Mouse (Mus musculus): ENCODE results near the gene Muc5b.

- TF ChIP-seq RCOR1 (conservative IDR thresholded peaks at IDR 0.05; ENCODE audit: low read depth, low read length): no peak
- no peak for TF ChIP-seq MAZ (IDR thresholded peaks at IDR 0.05; ENCODE audit: low read depth, low read length)
- no peak for TF ChIP-seq MAFK (IDR thresholded peaks at IDR 0.05; ENCODE audit: insufficient replicate concordance, low read length)
- no peak for TF ChIP-seq POLR2A (IDR thresholded peaks at IDR 0.05; ENCODE audit: low read depth, low read length)
- no peak for TF ChIP-seq GABPA (IDR thresholded peaks at IDR 0.05; ENCODE audit: insufficient replicate concordance, low read depth, low read length)
- no peak for TF ChIP-seq SIN3A (IDR thresholded peaks at IDR 0.05; ENCODE audit: low read length)
- TF ChIP-seq CTCF (conservative IDR thresholded peaks at IDR 0.05 in 1 of 2, IDR thresholded peaks at IDR 0.05 in 1 of 2; ENCODE audit: low read depth in 2 of 2, low read length in 2 of 2): no peak
- TF ChIP-seq SMC3 (IDR thresholded peaks at IDR 0.05; ENCODE audit: low read depth, low read length): no peak
- TF ChIP-seq ZNF384 (IDR thresholded peaks at IDR 0.05; ENCODE audit: low read depth, low read length): no peak
- TF ChIP-seq ELF1 (IDR thresholded peaks at IDR 0.05; ENCODE audit: low read depth, low read length): no peak
- no peak for TF ChIP-seq USF2 (conservative IDR thresholded peaks at IDR 0.05; ENCODE audit: low read depth, low read length)
- TF ChIP-seq TCF12 (IDR thresholded peaks at IDR 0.05; ENCODE audit: low read depth, low read length): no peak
- TF ChIP-seq HCFC1 (IDR thresholded peaks at IDR 0.05; ENCODE audit: low read depth, low read length): no peak
Observed at GRCm38 (mm10) chr7:141817355-141818075, 21.4 kb upstream of the Muc5b start.

All from CH12.LX (cell line).